Mouse (Mus musculus) adrenal gland, adult 2 months (tissue): Measurements from ENCODE around the gene Rac1. TPM values are rescaled to one million over a fixed set of nuclear protein-coding genes. Genes with fewer than 3 reads are reported as not detected.

Experiments used
- polyA plus RNA-seq: library from polyadenylated mRNA; depleted of rRNA; stranded (reverse); fragments of >200 nt; gene quantifications from 2 replicates; pipeline ENCODE4 v1.2.3, GENCODE M21; 2012; rRNA removed
- total RNA-seq, 2 experiments: library from RNA; stranded (reverse); gene quantifications; 2 replicates each; pipeline ENCODE4 v1.2.3; 2021

The Rac1 gene
- total and polyA plus RNA-seq, 3 experiments = 98.1 to 359 (median 349) TPM

Other genes with a start within 250 kb of the Rac1 start
- gene Zfp853, start 234.4 kb downstream of the Rac1 start, total RNA-seq = under 1 TPM; 0.17 to 0.31 TPM
- 1.1 and 1.6 TPM in 2 replicates for gene Zfp853, start 234.4 kb downstream of the Rac1 start, polyA plus RNA-seq
- 10 to 100 TPM; 25.6 to 36.4 TPM for gene E130309D02Rik, start 212.7 kb downstream of the Rac1 start, total RNA-seq
- gene E130309D02Rik, start 212.7 kb downstream of the Rac1 start, polyA plus RNA-seq = 46.5 and 54.9 TPM in 2 replicates
- 10 to 100 TPM; 52.8 to 60.8 TPM for gene Zdhhc4, start 198.8 kb downstream of the Rac1 start, total RNA-seq
- gene Zdhhc4, start 198.8 kb downstream of the Rac1 start, polyA plus RNA-seq = 95.2 and 110 TPM in 2 replicates
- gene Grid2ip, start 170.7 kb downstream of the Rac1 start, total RNA-seq = under 1 TPM; 0.24 to 0.29 TPM
- gene Grid2ip, start 170.7 kb downstream of the Rac1 start, polyA plus RNA-seq = 0.40 and 1.1 TPM in 2 replicates
- 100 to 1,000 TPM in 1 of 2 experiments, 10 to 100 TPM in 1; 96.0 to 107 TPM for gene Kdelr2, start 124.2 kb downstream of the Rac1 start, total RNA-seq
- 101 and 109 TPM in 2 replicates for gene Kdelr2, start 124.2 kb downstream of the Rac1 start, polyA plus RNA-seq
- 10 to 100 TPM; 19.0 to 19.4 TPM for gene Daglb, start 63.5 kb downstream of the Rac1 start, total RNA-seq
- 29.3 and 33.0 TPM in 2 replicates for gene Daglb, start 63.5 kb downstream of the Rac1 start, polyA plus RNA-seq
- 100 to 1,000 TPM; 119 to 164 TPM for gene Cyth3, start 94.4 kb upstream of the Rac1 start, total RNA-seq
- gene Cyth3, start 94.4 kb upstream of the Rac1 start, polyA plus RNA-seq = 61.7 and 78.7 TPM in 2 replicates
- 10 to 100 TPM; 13.1 to 14.6 TPM for gene Usp42, start 204.2 kb upstream of the Rac1 start, total RNA-seq
- gene Usp42, start 204.2 kb upstream of the Rac1 start, polyA plus RNA-seq = 6.2 and 6.8 TPM in 2 replicates